Mouse (Mus musculus) Muller cell, postnatal 12 days (primary cell): ENCODE measurements around the gene Gpd2.
A peak's percentile ranks its signal among the peaks of the same experiment; 100 is the strongest.

ENCODE experiments used
- DNase-seq: peaks from one replicate; pipeline ENCODE4 v3.0.0-alpha.2; 2015; ENCODE audit errors: inconsistent ontology term

Gpd2 gene

DNA sequence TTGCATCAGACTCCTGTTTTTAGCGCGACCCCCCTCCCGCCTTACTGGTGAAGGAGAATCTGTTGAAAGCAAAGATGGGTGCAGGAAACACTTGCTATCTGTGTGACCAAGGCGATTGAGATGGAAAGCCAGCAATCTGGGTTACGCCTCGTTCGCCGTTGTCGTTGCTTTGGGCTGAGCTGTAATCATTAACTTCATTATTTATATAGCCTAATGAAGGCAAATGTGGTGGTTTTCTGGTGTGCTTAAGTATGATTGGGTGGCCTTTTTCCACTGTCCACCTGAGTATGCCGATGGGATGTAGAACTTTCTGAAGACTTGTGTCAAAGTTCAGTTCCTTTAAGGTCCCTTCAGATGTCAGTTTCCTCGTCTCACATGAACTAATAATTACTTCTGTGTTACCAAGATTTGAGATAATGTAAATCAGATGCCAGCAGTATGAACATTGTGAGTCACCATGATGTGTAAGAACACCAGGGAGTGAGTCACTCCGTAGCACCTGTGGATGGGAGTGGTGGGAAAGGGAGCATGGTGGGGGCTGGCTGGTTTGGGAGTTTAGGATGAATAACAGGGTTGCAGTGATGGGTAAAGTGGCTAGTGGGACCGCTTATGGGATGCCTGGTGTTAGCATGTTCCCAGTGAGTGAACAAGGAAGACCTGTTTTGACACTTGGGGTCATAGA lies 14.3 kb downstream of the Gpd2 start:
- DNase-seq: no peak

DNA sequence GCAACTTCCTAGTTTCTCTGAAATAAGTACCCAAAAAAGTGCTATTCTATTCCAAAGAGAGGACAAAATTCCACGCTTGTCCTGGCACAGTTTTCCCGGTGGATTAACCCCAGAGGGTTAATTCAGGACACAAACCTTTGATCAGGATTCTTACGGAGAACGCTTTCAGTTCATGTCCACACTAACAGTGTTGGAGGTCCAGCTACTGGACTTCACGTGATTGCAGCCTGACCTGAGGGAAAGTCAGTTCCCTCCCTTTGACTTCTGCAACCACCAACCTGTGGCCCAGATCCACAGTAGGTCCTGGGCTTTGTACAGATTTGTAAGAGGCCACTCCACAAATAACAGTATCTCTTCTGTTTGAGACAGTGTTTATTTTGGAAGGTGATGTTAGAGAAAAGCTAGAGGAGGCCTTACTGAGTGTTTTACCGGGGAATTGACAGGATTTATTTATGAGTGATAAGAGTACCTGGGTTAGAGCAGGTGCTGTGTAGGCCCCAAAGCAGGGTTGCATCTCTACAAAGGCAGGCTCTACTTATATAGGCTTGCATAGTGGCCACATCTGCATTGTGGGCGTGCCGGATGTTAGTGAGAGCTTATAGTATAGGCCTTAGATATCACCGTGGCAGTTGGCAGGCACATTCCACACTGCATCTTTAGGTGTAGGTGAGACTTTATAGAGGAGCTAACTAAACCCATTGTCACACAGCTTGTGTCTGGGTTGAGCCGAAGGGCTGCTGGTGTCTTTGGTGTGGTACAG lies 15.3 kb downstream of the Gpd2 start:
- no peak for DNase-seq

DNA sequence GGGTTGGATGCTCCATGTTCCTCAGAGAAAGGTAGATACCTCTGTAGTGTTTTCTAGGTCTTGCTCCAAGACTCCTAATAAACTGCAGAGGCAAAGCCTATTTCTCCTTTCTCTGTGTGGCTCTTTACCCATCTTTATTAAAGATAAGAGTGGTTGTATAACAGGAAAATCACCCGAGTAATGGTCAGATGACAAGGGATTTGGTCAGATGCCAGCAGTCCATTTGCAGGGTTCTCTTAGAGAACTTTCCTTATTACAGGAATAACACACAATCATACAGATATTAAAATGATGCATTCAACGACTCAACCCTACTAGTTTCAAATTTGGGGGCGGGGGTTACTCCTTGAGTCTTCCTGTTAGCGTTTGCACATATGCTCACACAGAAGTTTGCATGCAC lies 16.8 kb downstream of the Gpd2 start:
- no peak for DNase-seq

DNA sequence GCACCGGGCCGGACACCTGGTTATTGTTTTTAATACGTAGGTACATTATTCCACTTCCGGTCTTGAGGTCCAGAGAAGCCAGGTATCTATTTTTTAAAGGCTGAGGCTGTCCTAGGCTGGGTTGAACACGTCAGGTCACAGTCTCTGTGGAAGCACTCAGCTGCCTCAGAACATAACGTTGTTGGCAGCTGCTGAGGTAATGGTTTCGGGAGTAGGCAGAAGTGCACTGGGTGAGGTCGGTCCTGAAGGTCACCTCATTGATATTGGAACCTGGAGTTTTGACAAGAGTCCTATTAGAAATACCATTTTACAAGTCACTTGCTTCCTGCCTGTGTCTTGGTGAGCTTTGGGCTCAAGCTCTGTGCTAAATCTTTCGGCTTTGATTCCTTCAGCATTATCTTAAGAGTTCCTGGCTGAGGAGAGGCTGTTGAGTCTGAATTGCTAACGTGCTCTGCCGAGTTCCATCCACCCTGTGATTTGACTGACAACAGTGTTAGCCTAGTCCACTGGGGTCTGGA lies 17.8 kb downstream of the Gpd2 start:
- no peak for DNase-seq

DNA sequence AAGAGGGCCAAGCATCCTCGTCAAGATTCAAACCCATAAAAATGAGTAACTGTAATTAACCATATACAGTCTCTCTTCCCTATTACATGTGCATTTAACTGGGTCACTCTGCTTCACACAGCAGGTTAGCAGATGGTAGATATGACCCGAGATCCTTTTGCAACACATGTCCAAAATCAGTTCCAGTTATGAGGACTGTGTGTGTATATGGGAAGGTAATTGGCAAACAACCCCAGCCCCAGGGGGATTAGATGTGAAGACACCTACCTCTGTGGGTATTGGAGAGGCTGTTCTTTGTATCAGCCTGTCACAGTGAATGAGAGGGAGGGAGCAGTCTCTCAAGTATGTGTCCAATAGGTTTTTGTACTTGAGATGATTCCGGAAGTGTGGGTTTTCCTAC lies 18.4 kb downstream of the Gpd2 start:
- no peak for DNase-seq

DNA sequence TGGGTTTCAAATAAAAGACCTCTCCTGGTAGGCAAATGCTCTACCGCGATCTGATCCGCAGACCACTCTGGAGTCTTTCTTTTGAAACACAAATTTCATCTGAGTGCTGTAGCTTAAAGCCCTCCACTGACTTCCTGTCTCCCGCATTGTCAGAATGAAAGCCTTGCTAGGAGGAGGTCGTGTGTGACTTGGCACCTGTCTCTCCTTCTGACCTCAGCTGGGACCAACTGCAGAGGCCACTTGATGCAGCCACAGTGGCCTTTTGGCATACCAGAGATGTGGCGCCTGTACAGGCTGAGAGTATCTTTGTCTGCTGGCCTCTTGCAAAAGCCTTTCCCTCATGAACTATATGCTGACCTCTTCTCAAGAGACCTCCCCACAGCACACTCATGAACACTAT lies 19.0 kb downstream of the Gpd2 start:
- DNase-seq: peak; percentile 53

DNA sequence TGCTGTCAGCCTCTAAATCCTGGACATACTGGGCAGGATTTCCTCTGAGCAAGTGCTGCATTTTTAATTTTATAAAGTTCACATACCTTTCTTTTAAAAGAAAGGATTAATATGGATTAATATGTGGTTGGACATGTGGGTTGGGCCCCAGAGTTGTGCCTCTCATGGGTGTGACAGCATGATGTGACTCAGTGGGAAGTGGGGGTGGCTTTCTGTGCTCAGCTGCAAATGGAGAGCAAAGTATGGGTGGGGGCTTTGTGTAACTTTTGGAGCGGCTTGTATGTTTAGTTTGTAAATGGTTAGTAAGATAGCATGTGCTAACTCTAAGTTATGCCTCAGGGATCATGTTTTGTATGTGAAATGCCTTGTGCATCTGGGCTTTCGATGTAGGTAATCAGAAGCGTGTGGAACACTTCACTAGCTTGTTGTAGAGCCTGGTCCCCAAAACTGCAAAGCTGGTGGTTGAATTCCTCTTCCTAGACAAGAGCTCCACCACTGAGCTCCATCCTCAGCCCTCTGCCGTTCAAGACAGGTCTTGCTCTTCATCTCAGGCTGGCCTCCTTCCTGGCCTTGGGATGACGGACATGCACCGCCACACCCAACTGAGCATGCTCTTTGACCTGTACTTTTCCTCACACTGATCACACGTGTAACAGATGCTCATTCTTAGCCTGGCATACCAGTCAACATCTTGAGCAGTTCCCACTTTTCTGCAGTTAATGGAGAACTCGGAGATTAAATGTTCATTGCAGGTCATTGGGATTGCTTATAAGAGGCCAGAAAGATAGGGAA lies 24.0 kb downstream of the Gpd2 start:
- DNase-seq: no peak

DNA sequence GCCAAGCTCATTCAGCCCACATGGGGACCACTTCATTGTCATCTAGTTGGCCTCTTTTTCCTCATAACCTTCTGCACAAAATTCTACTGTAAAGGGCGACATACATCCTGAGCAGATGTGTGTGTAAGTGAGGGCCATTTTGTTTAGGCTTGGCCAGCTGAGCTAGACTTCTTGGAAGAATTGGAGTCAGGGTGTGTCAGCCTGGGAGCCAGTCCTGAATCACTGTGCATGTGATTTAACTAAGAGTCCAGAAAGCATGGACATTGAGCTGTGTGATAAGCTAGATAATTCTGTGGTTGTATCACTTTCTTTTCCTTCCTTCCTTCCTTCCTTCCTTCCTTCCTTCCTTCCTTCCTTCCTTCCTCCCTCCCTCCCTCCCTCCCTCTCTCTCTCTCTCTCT lies 26.0 kb downstream of the Gpd2 start:
- DNase-seq: no peak

DNA sequence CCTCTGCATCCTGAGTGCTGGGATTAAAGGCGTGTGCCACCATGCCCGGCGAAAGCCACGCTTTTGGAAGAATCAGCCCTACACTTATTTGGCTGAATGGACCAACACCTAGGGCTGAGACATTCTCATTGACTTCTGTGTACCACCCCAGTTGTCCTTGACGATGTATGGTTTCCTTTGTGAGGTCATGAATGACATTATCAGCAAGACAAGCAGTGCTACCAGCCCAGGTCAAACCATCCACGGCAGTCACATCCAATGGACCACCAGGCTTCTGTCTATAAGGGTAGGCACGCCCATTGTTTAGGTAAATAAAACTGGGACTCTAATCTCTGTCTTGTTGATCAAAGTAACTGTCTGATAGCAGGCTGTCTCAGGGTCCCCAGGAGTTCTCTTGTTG lies 27.5 kb downstream of the Gpd2 start:
- no peak for DNase-seq

DNA sequence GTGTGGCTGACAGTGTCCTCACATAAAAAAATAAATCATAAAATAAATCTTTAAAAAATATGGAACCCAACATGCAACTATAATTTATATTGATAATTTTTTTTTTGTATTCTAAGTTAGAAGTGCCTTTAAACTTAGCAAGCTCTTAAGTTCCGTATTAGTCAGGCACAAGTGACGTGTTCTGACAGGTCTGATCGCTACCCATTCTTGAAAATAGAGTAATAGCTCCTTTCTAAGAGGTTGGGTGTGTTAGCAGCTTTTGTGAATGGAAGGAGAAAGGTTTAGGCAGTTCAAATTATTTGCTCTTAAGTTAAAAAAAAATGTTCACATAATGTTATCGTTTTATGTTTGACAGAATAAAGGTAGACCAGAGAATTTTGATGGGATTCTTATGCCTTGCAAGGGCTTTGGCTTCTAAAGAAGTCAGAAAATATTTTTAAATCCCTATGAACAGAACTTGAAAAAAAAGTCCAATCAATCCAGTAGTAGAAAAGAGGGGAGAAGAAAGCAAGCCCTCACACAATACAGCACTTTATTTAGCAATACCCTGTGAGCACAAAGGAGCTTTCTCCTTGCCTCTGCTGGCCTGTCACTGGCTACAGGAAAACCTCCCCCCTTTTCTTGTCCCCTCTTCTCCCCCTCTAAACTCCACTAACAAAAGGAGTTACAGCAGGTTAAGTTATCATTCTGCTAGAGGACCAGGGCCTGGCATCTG lies 29.4 kb downstream of the Gpd2 start:
- DNase-seq: no peak

DNA sequence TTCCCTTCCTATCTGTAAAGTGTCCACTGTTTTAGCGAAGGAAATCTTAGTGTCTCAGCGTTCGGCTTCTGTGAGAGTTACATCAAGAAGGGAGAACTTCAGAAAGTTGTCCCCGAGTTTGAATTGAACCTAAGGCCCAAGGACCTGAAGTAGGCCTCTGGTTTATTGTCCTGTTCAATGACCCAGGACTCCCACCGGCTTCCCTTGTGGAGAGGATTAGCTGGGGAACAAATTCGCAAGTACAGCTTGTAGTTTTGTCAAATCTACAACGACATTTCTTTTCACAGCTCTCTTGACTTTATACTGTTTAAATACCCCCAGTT lies 29.9 kb downstream of the Gpd2 start:
- no peak for DNase-seq

DNA sequence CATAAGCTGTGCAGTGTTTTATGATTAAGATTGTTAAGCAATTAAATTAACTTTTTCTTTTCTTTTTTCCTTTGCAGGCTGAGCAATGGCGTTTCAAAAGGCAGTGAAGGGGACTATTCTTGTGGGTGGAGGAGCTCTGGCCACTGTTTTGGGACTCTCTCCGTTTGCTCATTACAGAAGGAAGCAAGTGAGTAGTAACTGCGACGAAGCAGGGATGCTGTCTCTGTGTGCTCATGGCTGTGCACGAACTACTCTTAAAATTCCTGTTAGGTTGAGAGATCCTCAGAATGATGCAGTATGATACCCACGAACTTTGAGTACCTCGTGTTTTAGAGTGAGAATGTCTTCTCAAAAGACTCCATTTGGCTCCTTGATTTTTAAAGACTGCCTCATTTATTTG lies 30.5 kb downstream of the Gpd2 start:
- no peak for DNase-seq

DNA sequence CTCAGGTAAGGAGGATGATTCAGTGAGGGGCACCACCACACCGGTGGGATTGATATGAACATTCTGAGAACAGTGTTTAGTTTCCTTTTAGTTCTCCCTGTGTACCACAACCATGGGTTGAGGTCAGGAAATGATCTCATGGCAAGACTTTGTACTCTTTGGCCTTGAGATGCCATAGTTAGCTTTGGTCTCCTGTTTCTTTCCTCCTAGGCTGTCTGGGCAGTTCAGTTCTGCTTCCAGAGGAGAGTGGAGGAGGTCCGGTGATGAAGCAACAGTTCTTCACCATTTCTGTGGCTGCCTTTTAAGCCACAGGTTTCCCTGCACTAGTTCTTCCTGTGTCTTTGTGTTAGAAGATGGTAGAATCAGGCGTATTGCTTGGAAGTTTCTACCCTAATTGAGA lies 31.4 kb downstream of the Gpd2 start:
- no peak for DNase-seq

DNA sequence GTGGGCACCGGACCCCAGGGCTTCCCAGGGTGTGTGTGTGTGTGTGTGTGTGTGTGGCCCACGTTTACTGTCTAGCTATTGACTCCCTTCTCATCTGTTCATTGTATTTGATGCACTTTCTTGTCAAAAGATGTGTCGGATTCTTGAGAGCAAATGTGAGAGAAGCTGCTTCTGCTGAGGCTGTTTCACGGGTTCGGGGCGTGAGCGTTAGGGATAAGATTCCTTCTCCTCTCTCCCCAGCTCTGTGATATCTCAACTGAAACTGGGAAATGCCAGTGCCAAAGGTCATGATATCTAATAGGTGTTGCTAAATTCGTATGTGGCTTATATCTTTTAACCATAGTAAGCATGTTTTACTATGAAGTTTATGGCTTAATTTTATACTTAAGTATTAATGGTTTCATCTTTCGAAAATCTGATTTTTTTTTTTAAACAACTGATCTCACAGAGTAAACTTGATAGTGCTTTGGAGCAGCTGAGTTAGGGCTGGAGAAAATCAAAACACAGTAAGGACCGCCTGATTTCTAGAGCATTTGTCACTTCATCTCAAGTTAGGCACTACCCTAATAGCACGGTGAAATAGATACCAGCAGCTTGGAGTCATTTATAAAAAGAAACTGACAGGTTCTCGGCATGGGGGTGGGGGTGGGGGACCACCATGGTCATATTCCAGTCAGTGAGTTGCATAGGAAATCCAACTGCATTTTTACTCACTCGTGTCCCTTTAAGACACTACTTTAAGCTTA lies 32.4 kb downstream of the Gpd2 start:
- no peak for DNase-seq

DNA sequence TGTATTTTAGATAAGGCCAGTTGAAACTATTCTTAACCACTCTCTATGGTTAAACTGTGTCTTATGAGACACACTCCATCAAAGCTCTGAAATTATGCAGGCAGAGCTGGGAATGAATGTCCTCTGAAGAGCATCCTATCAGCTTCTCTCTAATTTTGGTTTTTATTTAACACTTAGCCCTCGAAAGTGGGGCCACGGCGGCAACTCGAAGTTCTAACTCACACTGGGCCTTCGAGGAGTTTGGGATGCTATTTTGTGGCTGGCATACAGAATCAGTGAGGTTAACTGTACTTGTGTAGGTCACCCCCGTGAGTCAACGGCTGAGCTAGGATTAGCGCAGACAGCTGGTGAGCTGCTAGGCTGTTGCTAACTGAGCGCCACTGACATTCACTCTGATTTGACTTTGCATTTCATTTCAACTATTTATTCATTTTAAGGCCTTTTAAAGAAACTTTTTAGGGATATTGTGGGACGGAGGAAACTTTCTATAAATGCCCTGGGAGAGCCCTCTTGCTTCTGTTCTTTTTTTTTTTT lies 42.8 kb downstream of the Gpd2 start:
- no peak for DNase-seq

DNA sequence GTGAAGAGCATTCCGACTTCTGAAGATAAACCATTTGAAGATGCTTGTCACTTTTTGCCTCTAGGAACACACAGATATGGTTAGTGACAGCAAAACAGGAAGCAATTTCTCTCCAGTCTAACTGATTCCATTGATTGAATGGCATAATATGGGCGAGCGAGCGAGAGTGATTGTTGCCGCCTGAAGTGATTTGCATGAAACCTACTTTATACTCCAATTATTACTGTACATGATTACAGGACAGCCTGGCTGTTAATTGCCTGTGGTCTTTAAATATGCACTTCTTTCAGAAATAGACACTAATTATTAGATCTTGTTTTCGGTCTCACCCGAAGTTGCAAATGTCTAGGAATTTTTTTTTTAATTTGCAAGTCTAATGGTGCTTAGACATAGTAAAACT lies 46.4 kb downstream of the Gpd2 start:
- no peak for DNase-seq

DNA sequence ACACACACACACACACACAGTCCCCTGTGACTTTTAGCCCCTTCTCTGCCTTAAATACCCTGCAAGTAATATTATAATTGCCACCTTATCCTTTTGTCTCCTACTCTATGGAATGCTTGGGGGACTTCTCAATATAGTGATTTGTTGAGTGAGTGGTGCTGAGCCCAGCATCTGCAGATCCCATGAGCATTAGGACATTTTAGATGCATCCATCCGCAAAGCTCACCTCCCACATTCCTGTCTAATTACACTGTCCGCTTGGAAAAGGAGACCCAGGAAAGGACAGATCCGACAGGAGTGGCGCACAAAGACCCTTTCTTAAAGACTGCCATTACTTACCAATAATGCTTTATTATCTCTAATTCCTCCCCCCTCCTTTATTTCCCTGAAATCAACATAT lies 47.8 kb downstream of the Gpd2 start:
- no peak for DNase-seq

DNA sequence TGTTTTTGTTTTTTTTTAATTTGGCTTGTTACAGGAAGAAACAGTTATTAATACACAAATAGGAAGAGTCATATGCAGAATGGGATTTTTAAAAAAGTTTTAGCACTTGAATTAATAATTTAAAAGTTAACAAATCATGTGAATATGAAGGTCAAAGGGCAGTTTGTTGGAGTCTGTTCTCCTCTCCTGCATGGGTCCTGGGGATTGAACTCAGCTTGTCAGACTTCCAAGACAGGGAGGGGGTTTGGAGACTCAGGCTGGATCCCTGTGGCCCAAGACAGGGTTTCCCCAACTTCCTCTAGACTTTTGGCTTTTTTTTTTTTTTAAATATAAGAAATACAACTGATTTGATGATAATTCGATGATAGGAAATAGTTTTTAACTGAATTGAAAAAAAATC lies 50.6 kb downstream of the Gpd2 start:
- no peak for DNase-seq

DNA sequence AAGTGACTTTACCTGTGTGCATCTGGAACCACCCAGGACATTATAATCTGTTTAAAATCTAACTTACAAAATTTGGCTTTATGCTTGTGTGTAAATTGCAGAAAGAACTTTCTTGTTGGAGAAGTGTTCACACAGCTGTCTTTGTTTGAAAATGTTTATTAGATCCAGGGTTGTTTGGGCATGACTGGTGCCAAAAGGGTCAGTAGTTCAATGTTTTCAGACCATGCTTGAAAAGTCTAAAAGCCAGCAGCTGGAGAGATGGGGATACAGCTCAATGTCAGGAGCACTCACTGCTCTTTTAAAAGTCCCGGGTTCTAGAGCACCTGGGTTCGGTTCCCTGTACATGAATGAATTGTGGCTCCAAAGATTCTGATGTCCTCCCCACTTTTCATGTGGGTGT lies 56.1 kb downstream of the Gpd2 start:
- DNase-seq: no peak

DNA sequence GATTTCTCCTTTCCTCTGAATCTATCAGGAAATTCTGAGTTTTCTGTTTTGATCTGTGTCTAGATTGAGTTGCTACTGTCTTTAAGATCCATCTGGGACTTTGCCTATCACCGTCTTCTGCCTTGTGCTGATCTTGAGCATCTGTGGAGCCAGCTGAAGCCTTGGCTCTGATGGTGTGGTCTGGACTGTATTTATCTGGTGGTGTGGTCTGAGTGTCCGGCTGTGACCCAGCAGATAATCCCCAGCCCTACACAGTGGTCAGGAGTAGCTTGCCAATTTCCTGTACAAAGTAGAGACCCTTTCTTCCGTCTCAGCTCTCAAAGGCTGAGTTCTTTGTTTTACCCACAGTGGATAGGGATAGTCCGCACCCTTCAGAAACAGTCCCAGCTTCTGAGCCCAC lies 58.6 kb downstream of the Gpd2 start:
- no peak for DNase-seq

DNA sequence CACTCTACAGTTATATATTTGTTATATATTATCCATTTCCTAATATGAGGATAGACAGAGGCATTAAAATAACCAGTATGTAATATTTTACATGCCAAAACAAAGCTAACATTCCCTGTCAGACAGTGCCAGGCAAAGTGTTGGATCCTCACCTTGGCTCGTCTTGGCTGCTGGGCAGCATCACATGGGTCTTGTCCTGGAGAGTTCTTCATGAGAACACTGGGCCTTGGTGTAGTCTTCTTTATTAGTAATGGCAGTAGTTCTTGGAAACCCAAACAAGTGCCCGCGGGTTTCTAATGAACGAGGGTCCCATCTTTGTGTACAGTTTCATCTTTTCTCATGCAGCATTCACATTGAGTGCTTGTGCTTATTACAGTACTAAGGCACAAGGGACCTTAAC lies 59.8 kb downstream of the Gpd2 start:
- no peak for DNase-seq
